Mouse (Mus musculus) small intestine, adult 2 months (tissue): ENCODE measurements around the gene Aldoc.

Experiments
- CTCF ChIP-seq: fragments of 200-500 bp; IDR thresholded peaks from 2 replicates; pipeline ENCODE4 v1.5.1; 2012; ENCODE audit warnings: low read depth, mild to moderate bottlenecking, control low read depth, inconsistent platforms, low read length, moderate library complexity, mixed read lengths; ENCODE audit not compliant: insufficient replicate concordance, insufficient read length; ENCODE audit errors: extremely low read depth
- POLR2A ChIP-seq: fragments of 200-500 bp; IDR thresholded peaks from 2 replicates; pipeline ENCODE4 v1.6.1; 2012; ENCODE audit warnings: low read depth, mild to moderate bottlenecking, control low read depth, inconsistent platforms, low read length, moderate library complexity

- peak; percentile 93; the same call in 1 of the 2 replicates for TF ChIP-seq CTCF
- TF ChIP-seq POLR2A: no peak
Measured at GRCm38 (mm10) chr11:78355471-78356238, 32.9 kb downstream of the Aldoc start.
